Mouse (Mus musculus): Measurements from ENCODE around the gene Pacsin1. TPM values are rescaled to one million over a fixed set of nuclear protein-coding genes. Genes with fewer than 3 reads are reported as not detected.
A peak's percentile ranks its signal among the peaks of the same experiment; 100 is the strongest.

The Pacsin1 gene
- polyA plus RNA-seq, 1 experiment from 2014 or later = 1.9 TPM

DNA sequence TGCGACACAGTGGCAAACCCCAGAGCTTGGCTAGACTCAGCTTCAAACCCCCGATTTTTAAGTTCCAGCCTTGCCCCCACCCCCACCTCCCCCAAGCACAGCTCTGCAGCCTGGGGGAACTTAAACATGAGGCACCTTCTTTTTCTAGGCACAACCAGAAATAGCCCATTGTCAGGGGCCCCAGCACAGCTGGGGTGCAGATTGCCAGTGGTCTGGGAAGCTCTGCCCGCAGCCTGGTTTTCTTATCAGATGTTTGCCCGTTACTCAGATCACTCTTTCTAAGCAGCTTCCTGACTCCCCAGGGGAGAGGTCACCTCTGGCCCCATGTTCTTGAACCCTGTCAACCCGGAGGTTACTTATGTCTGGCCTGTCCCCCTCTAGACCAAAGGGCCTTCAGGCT is 1.1 kb downstream of the Pacsin1 start:
- Histone ChIP-seq H3K9ac (no peak overlapping the region), H3K4me1 (peaks cover 11% of the 10 kb centered on the region), H3K4me2 (peak overlapping the region; percentile 67; the same call in 1 of the 2 replicates), H3K27ac (no peak overlapping the region), H3K36me3 (no peaks in the 10 kb centered on the region), H3K4me3 (replicated peaks) (no peak overlapping the region), H3K9me3 (no peaks in the 10 kb centered on the region), H3K27me3 (replicated peaks) (peaks cover 31% of the 10 kb centered on the region)
- no peak for ATAC-seq (ENCODE audit: insufficient read depth, low FRiP score, low read depth)
- WGBS = 18% methylated on average over 5 of the region's 5 CpGs

DNA sequence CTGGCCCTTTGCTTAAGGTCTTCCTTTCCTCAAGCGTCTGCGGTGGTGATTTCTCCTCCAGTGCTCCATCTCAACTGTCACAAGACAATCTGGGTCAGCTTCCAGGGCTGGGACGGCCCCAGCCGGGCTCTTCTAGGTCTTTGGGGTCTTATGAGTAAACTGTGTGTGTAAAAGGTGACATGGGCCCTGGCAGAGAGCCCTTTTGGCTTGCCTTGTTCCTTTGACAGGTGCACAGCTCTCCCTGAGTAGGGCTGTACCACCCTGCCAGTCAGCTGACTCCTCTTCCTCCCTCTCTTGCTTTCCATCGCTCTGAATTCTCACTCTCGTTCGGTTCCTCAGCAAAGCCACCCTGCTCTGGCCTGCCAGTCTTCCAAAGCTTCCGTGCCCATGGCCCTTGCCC is 1.8 kb downstream of the Pacsin1 start:
- H3K4me2 ChIP-seq = no peak overlapping the region
- no peak overlapping the region for H3K9ac ChIP-seq
- 56% methylated on average over 8 of the region's 8 CpGs for WGBS
- peaks cover 31% of the 10 kb centered on the region for H3K27me3 ChIP-seq (replicated peaks)
- no peaks in the 10 kb centered on the region for H3K36me3 ChIP-seq
- H3K27ac ChIP-seq = no peak overlapping the region
- H3K4me1 ChIP-seq = peaks cover 11% of the 10 kb centered on the region
- ATAC-seq (ENCODE audit: insufficient read depth, low FRiP score, low read depth) = no peak
- no peaks in the 10 kb centered on the region for H3K9me3 ChIP-seq
- no peak overlapping the region for H3K4me3 ChIP-seq (replicated peaks)

DNA sequence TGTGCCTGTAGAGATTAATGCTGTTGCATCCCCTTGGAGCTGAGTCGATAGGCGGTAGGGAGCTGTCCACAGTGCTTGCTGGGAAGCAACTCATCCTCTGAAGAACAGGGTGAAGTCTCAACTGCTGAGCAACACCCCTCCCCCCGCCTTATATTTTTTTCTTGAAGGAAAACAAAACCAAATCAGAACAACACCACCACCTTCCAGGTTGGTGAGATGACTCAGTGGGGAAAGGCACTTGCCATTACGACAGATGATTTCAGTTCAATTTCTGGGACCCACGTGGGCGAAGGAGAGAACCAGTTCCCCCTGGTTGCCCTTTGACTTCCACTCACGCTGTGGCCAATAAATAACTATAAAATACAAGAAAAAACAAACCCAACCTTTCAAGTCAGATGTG is 3.5 kb downstream of the Pacsin1 start:
- Histone ChIP-seq H3K36me3 (no peaks in the 10 kb centered on the region), H3K9ac (no peak overlapping the region), H3K9me3 (no peaks in the 10 kb centered on the region), H3K27ac (no peak overlapping the region), H3K4me3 (replicated peaks) (no peak overlapping the region), H3K27me3 (replicated peaks) (peaks cover 31% of the 10 kb centered on the region), H3K4me2 (no peak overlapping the region), H3K4me1 (peaks cover 11% of the 10 kb centered on the region)
- ATAC-seq (ENCODE audit: insufficient read depth, low FRiP score, low read depth) = no peak
- WGBS = 61% methylated on average over 7 of the region's 7 CpGs

DNA sequence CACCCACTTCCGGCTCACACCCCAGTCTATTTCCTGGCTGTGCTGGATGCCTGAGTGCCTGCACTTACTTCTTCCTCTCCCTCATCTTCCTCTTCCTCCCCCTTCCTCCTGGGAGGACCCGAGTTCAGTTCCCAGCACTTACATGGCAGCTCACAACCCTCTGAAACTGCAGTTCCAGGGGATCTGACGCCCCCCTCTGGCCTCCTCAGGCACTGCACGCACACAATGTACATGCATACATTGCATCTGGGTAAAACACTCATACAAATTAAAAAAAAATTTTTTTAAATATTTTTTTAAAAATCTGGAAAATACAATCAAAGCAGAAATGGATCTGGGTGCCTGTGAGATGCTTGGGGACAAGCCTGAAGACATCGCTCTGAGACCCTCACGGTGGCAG is 16.4 kb downstream of the Pacsin1 start:
- Histone ChIP-seq H3K27me3 (replicated peaks) (no peaks in the 10 kb centered on the region), H3K4me3 (replicated peaks) (no peak overlapping the region), H3K4me2 (no peak overlapping the region), H3K9me3 (no peaks in the 10 kb centered on the region), H3K27ac (no peak overlapping the region), H3K36me3 (no peaks in the 10 kb centered on the region), H3K9ac (no peak overlapping the region), H3K4me1 (no peaks in the 10 kb centered on the region)
- ATAC-seq (ENCODE audit: insufficient read depth, low FRiP score, low read depth) = no peak
- WGBS = 75% methylated on average over 6 of the region's 6 CpGs

DNA sequence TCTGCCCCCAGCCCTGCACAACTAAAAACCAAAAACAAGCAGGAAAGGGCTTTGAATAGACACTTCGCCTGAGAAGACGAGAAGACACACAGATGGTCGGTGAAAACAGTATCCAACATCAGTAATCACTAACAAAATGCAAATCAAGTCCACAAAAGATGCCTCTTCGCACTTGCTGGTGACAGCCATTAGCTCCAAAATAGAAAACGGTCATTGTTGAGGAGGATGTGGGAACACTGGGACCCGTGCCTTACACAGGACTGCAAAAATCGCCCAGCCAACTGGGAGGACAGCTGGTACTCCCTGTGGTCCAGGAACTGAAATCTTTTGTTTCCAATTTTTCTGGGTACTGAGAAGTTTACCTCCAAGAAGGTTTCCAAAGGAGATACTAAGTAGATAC is 18.6 kb downstream of the Pacsin1 start:
- H3K36me3 ChIP-seq = no peaks in the 10 kb centered on the region
- H3K9ac ChIP-seq = no peak overlapping the region
- no peaks in the 10 kb centered on the region for H3K4me1 ChIP-seq
- H3K27ac ChIP-seq = no peak overlapping the region
- H3K4me3 ChIP-seq (replicated peaks) = no peak overlapping the region
- WGBS = 85% methylated on average over 7 of the region's 7 CpGs
- H3K4me2 ChIP-seq = no peak overlapping the region
- no peak for ATAC-seq (ENCODE audit: insufficient read depth, low FRiP score, low read depth)
- no peaks in the 10 kb centered on the region for H3K9me3 ChIP-seq
- H3K27me3 ChIP-seq (replicated peaks) = no peaks in the 10 kb centered on the region

DNA sequence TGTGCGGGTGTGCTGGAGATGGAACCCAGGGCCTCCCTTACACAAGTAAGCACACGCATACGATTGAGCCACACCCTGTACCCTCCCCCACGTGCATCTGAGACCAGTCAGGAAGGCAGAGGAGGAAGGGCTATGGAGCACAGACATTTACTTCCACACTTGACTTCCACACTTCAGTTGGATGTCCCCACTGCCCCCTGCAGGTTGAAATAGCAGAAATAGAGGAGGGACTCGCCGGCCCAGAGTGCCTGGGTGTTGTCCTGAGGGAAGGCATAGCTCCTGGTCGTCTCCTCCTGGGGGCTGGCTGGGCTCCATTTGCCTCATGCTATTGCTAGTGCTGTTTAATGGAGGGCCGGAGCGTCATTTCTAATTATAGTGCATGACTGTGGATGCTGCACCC is 20.1 kb downstream of the Pacsin1 start:
- ATAC-seq (ENCODE audit: insufficient read depth, low FRiP score, low read depth) = no peak
- Histone ChIP-seq H3K36me3 (no peaks in the 10 kb centered on the region), H3K4me1 (no peaks in the 10 kb centered on the region), H3K4me3 (replicated peaks) (no peak overlapping the region), H3K27ac (no peak overlapping the region), H3K27me3 (replicated peaks) (no peaks in the 10 kb centered on the region), H3K9me3 (no peaks in the 10 kb centered on the region), H3K9ac (no peak overlapping the region), H3K4me2 (no peak overlapping the region)
- WGBS = 54% methylated on average over 9 of the region's 9 CpGs

DNA sequence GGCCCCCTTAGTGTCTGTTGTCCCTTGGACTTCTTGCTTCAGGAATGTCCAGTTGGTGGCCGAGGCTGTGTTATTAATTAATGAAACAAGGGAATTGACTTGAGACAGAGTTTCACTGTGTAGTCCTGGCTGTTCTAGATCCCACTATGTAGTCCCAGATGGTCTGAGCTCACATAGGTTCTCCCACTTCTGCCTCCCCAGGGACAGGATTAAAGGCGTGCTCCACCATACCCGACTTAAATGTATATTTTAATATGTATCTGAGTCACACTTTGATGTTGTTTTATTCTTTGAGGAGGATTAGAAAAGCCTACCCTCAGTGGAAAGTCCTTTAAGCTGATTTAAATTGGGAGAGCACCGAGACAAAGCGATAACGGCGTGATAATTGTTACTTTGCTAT is 21.0 kb downstream of the Pacsin1 start:
- ATAC-seq (ENCODE audit: insufficient read depth, low FRiP score, low read depth) = no peak
- no peaks in the 10 kb centered on the region for H3K4me1 ChIP-seq
- no peak overlapping the region for H3K9ac ChIP-seq
- H3K9me3 ChIP-seq = no peaks in the 10 kb centered on the region
- no peaks in the 10 kb centered on the region for H3K36me3 ChIP-seq
- no peak overlapping the region for H3K4me2 ChIP-seq
- 53% methylated on average over 7 of the region's 7 CpGs for WGBS
- H3K27me3 ChIP-seq (replicated peaks) = no peaks in the 10 kb centered on the region
- no peak overlapping the region for H3K4me3 ChIP-seq (replicated peaks)
- no peak overlapping the region for H3K27ac ChIP-seq

DNA sequence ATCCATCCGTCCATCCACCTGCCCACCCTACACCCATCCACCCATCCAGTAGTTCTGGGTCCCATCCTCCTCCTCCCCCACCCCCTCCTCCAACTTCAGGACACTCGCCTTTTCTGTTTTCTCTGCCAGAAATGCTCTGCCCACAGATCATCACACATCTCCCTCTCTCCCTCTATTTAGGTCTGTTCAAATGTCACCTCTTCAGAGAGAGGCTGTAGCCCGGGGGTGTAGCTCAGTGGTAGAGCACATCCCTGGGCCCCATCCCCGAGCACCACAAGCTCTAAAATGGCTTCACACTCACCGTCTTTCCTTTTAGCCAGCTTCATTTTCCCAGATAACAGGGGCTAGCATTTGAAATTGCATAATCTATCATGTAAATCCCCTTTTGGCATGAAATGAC is 22.4 kb downstream of the Pacsin1 start:
- no peaks in the 10 kb centered on the region for H3K9me3 ChIP-seq
- H3K9ac ChIP-seq = no peak overlapping the region
- H3K4me2 ChIP-seq = no peak overlapping the region
- ATAC-seq (ENCODE audit: insufficient read depth, low FRiP score, low read depth) = no peak
- H3K4me1 ChIP-seq = no peaks in the 10 kb centered on the region
- H3K27ac ChIP-seq = no peak overlapping the region
- no peaks in the 10 kb centered on the region for H3K27me3 ChIP-seq (replicated peaks)
- no peaks in the 10 kb centered on the region for H3K36me3 ChIP-seq
- H3K4me3 ChIP-seq (replicated peaks) = no peak overlapping the region
- WGBS = 79% methylated on average over 5 of the region's 5 CpGs

DNA sequence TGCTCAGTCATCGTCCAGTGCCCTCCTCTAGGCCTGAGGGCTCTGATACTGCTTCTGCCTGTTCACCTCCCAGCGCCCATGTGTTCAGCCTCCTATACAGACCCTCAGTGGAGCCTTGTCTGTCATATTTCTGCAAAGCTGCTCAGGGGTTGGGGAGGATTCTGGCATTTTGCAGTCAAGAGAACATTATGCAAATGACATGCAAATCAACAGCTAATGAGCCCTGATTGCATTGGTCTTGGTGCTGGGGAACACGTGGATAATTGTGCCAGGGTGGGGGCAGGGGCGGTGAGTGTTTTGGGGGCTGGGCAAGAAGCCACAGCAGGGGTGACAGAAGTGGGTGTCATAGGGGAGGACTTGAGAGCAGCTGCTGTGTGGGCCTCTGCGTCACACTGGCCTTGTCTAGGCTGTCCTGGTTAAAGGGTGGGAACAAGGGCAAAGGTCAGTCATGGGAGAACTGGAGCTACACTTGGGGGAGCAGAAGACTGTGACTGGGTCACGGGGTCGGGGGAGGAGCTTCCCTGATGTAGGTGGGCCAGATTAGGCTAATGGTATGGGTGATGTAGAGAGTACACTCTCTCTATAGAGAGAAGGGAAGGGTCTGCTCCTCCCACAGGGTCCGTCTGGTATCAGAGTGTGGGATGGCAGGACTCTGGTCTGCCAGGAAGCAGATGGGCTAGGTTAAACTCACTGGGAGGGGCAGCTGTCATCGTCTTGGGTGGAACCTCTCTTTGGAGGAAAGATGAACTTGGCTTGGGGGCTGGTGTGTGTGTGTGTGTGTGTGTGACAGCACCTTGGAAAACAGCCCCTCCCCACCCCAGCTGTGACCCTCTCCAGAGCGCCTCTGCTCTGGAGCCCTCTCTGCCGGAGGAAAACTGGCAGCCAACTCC is 23.9 kb downstream of the Pacsin1 start:
- Histone ChIP-seq H3K9me3 (no peaks in the 10 kb centered on the region), H3K4me3 (replicated peaks) (no peak overlapping the region), H3K4me1 (no peaks in the 10 kb centered on the region), H3K27ac (no peak overlapping the region), H3K27me3 (replicated peaks) (no peaks in the 10 kb centered on the region), H3K9ac (no peak overlapping the region), H3K4me2 (no peak overlapping the region), H3K36me3 (no peaks in the 10 kb centered on the region)
- ATAC-seq (ENCODE audit: insufficient read depth, low FRiP score, low read depth) = peak; percentile 70; the same call in 1 of the 2 replicates
- 47% methylated on average over 11 of the region's 11 CpGs for WGBS

DNA sequence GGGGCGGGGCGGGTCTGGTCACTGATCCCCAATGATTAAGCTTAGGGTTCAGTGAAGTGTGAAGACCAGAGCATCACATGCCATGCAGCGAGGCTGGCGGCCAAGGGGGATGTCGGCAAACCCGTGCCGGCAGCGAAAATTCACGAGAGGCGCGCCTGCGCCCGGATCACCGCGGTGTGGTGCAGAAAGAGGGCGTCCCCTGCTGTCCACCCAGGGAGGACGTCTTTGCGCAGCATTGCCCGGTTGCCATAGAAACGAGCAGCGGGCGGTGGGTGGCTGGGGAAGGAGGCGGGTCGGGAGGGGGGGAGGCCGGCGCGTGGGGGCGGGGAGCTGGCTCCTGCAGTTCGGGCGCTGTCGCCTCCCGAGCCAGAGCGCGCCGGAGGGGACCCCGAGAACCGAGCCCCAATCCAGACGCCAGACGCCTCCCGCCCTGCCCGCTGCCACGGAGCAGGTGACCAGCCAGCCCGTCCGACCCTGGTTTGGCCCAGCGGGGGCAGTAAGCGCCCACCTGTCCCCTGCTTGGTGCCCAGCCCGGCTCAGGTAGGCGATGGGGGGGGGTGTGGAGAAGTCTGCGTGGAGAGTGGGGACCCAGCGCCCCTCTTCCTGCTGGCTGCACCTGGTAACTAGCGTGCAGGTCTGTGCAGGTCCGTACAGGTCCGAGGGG is 29.7 kb downstream of the Pacsin1 start:
- H3K27ac ChIP-seq = no peak overlapping the region
- peaks cover 32% of the 10 kb centered on the region for H3K27me3 ChIP-seq (replicated peaks)
- under 1% methylated on average over 36 of the region's 53 CpGs for WGBS
- ATAC-seq (ENCODE audit: insufficient read depth, low FRiP score, low read depth) = 0 out of 2 replicates have a peak, but pooled peaks have one; percentile 16
- H3K9ac ChIP-seq = no peak overlapping the region; the same call in 1 of the 2 replicates
- H3K36me3 ChIP-seq = no peaks in the 10 kb centered on the region
- peak overlapping the region; percentile 44 for H3K4me3 ChIP-seq (replicated peaks)
- peaks cover 12% of the 10 kb centered on the region for H3K4me1 ChIP-seq
- peak overlapping the region; percentile 92 for H3K4me2 ChIP-seq
- no peaks in the 10 kb centered on the region for H3K9me3 ChIP-seq

DNA sequence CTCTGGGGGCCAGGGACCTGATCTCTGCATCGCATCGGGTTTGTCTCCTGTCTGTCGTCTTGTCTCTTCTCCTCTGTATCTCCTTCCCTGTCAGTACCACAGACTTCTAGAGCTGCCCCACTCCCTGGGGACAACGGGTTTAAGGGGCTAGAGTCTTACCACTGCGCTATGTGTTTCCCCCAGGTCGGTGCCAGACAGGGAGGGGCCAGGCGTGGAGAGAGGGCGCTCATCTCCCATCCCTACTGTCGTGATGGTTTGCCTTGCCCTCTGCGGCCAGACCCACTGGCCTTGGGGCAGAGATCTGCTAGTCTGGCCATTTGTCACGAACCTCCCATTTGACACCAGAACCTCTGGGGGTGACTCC is 30.2 kb downstream of the Pacsin1 start:
- peak; percentile 7; the same call in 1 of the 2 replicates for ATAC-seq (ENCODE audit: insufficient read depth, low FRiP score, low read depth)
- 2% methylated on average over 11 of the region's 11 CpGs for WGBS
- Histone ChIP-seq H3K27ac (no peak overlapping the region), H3K4me3 (replicated peaks) (peak overlapping the region; percentile 44), H3K36me3 (no peaks in the 10 kb centered on the region), H3K9ac (no peak overlapping the region), H3K4me1 (peaks cover 12% of the 10 kb centered on the region), H3K4me2 (peak overlapping the region; percentile 92), H3K9me3 (no peaks in the 10 kb centered on the region), H3K27me3 (replicated peaks) (peaks cover 32% of the 10 kb centered on the region)

DNA sequence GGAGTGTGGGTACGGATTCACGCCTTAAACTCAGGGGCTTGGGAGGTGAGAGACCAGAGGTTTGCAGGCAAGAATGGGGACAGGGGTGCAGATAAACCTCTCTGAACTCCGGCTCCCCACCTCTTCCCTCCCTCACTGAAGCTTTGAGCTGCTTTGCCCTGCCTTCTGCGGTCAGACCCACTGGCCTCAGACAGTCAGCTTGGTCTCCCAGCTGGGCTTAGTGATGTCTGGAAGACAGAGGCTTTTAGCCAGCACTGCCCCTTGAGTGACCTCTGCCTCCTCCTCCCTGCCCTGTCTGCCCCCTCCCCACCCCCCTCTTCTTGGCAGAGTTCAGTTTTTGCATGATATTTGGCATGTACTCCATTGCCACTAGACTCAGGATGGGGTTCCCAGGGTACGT is 31.1 kb downstream of the Pacsin1 start:
- H3K27me3 ChIP-seq (replicated peaks) = peaks cover 32% of the 10 kb centered on the region
- ATAC-seq (ENCODE audit: insufficient read depth, low FRiP score, low read depth) = no peak
- H3K36me3 ChIP-seq = no peaks in the 10 kb centered on the region
- 34% methylated on average over 5 of the region's 5 CpGs for WGBS
- peaks cover 12% of the 10 kb centered on the region for H3K4me1 ChIP-seq
- no peak overlapping the region for H3K9ac ChIP-seq
- no peak overlapping the region for H3K4me3 ChIP-seq (replicated peaks)
- no peak overlapping the region for H3K27ac ChIP-seq
- H3K4me2 ChIP-seq = no peak overlapping the region
- no peaks in the 10 kb centered on the region for H3K9me3 ChIP-seq

Measured in stomach, embryonic 15.5 days (tissue).